Mouse (Mus musculus) hindbrain, embryonic 14.5 days (tissue): ENCODE measurements around the gene Twf1. TPM values are rescaled to one million over a fixed set of nuclear protein-coding genes. Genes with fewer than 3 reads are reported as not detected.

Source experiments
- ATAC-seq: fragments of 200-750 bp; cut with Nextera tagmentation; 2 replicates; pipeline ENCODE4 v1.8.0; 2017; ENCODE audit warnings: moderate number of reproducible peaks, mild to moderate bottlenecking, moderate TSS enrichment, moderate library complexity; ENCODE audit not compliant: low FRiP score
- DNase-seq: peaks from one replicate; pipeline ENCODE4 v3.0.0-alpha.2; 2015; ENCODE audit warnings: low spot score
- H3K27ac ChIP-seq: fragments of 300-500 bp; sonication (generic); 2 replicates; pipeline ENCODE4 v1.5.1; 2014; ENCODE audit warnings: mild to moderate bottlenecking, moderate library complexity
- H3K27me3 ChIP-seq: fragments of 300-500 bp; sonication (generic); 2 replicates; pipeline ENCODE4 v1.6.1; 2014; ENCODE audit warnings: mild to moderate bottlenecking, low read length, mixed read lengths; ENCODE audit not compliant: control insufficient read depth, insufficient read depth
- H3K36me3 ChIP-seq: fragments of 300-500 bp; sonication (generic); replicated peaks from 2 replicates; pipeline ENCODE4 v1.6.1; 2014; ENCODE audit not compliant: control insufficient read depth, insufficient read depth
- H3K4me1 ChIP-seq: fragments of 300-500 bp; sonication (generic); replicated peaks from 2 replicates; pipeline ENCODE4 v1.6.1; 2014; ENCODE audit warnings: antibody characterized with exemption, low read length, mixed read lengths; ENCODE audit not compliant: control insufficient read depth, insufficient read depth
- H3K4me2 ChIP-seq: fragments of 300-500 bp; sonication (generic); replicated peaks from 2 replicates; pipeline ENCODE4 v1.6.1; 2014; ENCODE audit warnings: mild to moderate bottlenecking, moderate library complexity
- H3K4me3 ChIP-seq: fragments of 300-500 bp; sonication (generic); replicated peaks from 2 replicates; pipeline ENCODE4 v1.5.1; 2014; ENCODE audit warnings: mild to moderate bottlenecking, low read length
- H3K9ac ChIP-seq: fragments of 300-500 bp; sonication (generic); 2 replicates; pipeline ENCODE4 v1.6.1; 2014
- H3K9me3 ChIP-seq: fragments of 300-500 bp; sonication (generic); 2 replicates; pipeline ENCODE4 v1.6.1; 2016; ENCODE audit warnings: low read length; ENCODE audit not compliant: control insufficient read depth
- WGBS: fragments of 180-500 bp; shearing (Covaris S2); extraction: QIAGEN DNeasy Blood & Tissue Kit; methylation state at CpG from one replicate; pipeline ENCODE4 v1.1.7; 2014; 5-methylcytosine and 5-hydroxymethylcytosine counted together
- polyA plus RNA-seq: library from polyadenylated mRNA; unstranded; fragments of >200 nt; fragmentation: Nextera tagmentation; extraction: Ambion mirVana; gene quantifications from 2 replicates; pipeline ENCODE4 v1.2.1, GENCODE M21; 2014

Gene Twf1
- polyA plus RNA-seq, 1 experiment from 2014 or later: 80.3 TPM

DNA sequence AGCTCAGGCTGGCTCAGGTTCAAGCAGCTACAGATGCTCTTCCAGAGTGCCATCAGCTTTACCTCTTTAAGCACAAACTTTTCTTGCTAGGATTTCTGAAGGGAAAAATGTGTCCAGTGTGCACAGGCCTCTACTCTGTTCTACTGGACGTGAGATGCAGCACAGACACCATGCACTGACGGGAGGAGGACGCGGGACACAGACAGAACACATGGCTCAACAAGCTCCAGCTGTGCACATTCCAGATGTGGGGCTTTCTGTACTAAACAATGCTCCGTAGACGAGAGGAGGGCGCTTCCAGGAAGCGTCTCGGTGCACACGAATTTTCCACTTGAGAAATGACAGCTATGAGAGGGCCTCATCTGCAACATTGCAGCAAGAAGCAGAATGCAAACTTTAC, 6.5 kb downstream of the Twf1 start:
- peaks cover 75% of the 10 kb centered on the region for H3K36me3 ChIP-seq
- no peak overlapping the region for H3K4me2 ChIP-seq
- H3K4me3 ChIP-seq: no peak overlapping the region
- H3K9me3 ChIP-seq: no peaks in the 10 kb centered on the region
- peaks cover 5% of the 10 kb centered on the region for H3K4me1 ChIP-seq
- WGBS: 94% methylated on average over 10 of the region's 10 CpGs
- H3K27me3 ChIP-seq: no peaks in the 10 kb centered on the region
- DNase-seq (no peak), ATAC-seq (no peak)
- no peak overlapping the region for H3K27ac ChIP-seq
- H3K9ac ChIP-seq: no peak overlapping the region

DNA sequence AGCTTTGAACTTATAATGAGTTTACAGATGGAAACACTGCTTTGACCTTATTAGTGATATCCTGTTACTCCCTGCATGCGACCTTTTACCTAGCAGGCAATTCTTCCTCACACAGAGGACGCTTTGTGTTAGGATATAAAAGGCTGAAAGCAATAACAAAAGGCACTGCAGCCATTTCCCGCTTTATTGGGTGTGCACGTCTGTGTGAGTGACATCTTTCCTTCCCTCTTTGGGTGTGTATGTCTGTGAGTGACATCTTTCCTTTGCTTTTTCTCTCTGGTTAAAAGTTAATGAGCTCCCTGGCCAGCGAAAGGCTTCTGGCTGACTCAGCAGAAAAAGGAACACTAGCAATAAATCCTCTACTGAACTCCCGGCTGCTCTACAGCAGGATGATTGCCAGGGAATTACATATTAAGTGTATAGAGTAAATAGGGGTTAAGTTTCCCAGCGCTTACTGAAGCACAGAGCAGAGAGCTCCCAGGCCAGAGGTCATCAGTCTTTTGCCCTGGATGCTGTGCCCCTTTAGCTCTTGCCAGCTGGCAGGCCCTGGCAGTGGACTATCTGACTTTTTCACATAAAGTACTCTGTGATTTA, 7.6 kb downstream of the Twf1 start:
- no peaks in the 10 kb centered on the region for H3K27me3 ChIP-seq
- H3K4me3 ChIP-seq: no peak overlapping the region
- H3K27ac ChIP-seq: no peak overlapping the region
- H3K4me1 ChIP-seq: no peaks in the 10 kb centered on the region
- no peak for DNase-seq
- ATAC-seq: no peak
- H3K36me3 ChIP-seq: peaks cover 79% of the 10 kb centered on the region
- no peaks in the 10 kb centered on the region for H3K9me3 ChIP-seq
- WGBS: 44% methylated on average over 7 of the region's 7 CpGs
- no peak overlapping the region for H3K9ac ChIP-seq
- H3K4me2 ChIP-seq: no peak overlapping the region

DNA sequence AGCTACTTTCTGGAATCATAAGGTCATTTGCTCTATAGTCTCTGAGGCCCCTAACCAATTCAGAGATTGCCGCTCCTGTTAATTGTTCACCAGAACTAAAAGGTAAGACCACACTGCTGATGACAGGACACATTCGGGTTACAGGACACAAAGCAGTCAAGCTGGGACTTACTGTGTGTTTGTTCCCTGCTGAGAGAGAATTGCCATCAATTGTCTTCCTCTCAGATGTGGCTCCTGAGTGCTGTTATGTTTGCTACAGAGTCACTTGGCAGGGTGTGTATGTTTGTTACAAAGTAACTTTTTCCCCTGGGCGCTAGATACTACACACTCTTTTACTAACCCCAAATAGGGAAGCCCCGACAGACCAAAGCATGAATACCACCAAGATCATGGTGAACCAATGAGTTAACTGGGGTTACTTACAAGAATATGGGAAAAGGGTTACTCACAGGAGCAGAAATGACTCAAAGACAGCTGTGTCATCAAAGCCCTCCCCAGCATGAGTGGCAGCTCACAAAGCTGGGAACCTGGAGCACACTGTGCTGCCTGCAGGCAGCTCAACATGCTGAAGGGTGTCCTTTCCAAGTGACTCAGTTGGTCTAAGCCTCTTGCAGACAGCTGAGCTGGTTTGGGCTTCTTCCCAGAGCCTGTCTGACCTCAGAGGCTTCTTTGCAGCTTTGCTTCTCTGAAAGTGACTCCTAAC, 15.0 kb downstream of the Twf1 start:
- H3K27ac ChIP-seq: no peak overlapping the region
- H3K4me1 ChIP-seq: no peaks in the 10 kb centered on the region
- H3K4me3 ChIP-seq: no peak overlapping the region
- ATAC-seq (no peak), DNase-seq (no peak)
- no peak overlapping the region for H3K4me2 ChIP-seq
- peaks cover 16% of the 10 kb centered on the region for H3K36me3 ChIP-seq
- WGBS: 51% methylated on average over 4 of the region's 4 CpGs
- no peak overlapping the region for H3K9ac ChIP-seq
- no peaks in the 10 kb centered on the region for H3K27me3 ChIP-seq
- H3K9me3 ChIP-seq: no peaks in the 10 kb centered on the region

DNA sequence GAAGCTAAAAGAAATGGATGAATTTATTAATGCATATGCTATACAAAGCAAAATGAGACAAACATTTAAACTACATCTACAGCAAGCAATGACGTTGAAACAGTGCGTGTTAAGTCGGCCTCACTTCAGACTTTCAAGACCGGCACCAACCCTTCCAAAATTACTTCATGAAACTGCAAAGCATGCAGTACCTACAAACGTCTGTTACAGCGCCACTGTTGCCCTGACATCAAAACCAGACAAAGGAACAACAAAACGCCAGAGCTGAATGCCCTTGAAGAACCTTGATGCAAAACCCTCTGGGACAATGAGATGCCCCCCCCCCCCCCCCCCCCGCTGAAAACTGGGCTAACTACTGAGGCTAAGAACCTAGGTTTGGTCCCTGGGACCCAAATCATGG, 16.9 kb downstream of the Twf1 start:
- H3K4me2 ChIP-seq: no peak overlapping the region
- H3K4me3 ChIP-seq: no peak overlapping the region
- no peaks in the 10 kb centered on the region for H3K36me3 ChIP-seq
- no peak for DNase-seq
- WGBS: 64% methylated on average over 8 of the region's 8 CpGs
- H3K9me3 ChIP-seq: no peaks in the 10 kb centered on the region
- H3K9ac ChIP-seq: no peak overlapping the region
- H3K27ac ChIP-seq: no peak overlapping the region
- no peak for ATAC-seq
- H3K27me3 ChIP-seq: no peaks in the 10 kb centered on the region
- no peaks in the 10 kb centered on the region for H3K4me1 ChIP-seq

DNA sequence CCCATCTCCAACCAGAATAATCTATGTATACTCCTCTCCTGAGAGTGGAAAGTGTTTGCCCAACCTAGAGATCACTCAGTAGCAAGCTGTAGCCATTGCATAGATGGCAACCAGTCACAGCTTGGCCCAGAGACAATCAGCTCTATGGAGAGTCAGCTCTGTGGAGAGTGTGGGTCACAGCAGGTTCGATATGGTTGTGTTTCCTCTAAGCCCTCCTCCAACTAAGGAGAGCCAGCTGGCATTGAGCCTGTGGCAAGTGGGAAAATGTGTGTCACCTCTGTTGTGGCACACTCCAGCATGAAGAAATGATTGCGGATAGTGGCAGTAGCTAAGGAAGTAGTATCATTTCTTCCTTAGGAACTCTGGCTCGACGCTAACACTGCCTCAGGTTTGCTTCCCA, 18.2 kb downstream of the Twf1 start:
- Histone ChIP-seq H3K4me3 (no peak overlapping the region), H3K9me3 (no peaks in the 10 kb centered on the region), H3K27ac (no peak overlapping the region), H3K27me3 (no peaks in the 10 kb centered on the region), H3K4me2 (no peak overlapping the region), H3K4me1 (no peaks in the 10 kb centered on the region), H3K36me3 (no peaks in the 10 kb centered on the region), H3K9ac (no peak overlapping the region)
- ATAC-seq: no peak
- DNase-seq: no peak
- 90% methylated on average over 4 of the region's 4 CpGs for WGBS

DNA sequence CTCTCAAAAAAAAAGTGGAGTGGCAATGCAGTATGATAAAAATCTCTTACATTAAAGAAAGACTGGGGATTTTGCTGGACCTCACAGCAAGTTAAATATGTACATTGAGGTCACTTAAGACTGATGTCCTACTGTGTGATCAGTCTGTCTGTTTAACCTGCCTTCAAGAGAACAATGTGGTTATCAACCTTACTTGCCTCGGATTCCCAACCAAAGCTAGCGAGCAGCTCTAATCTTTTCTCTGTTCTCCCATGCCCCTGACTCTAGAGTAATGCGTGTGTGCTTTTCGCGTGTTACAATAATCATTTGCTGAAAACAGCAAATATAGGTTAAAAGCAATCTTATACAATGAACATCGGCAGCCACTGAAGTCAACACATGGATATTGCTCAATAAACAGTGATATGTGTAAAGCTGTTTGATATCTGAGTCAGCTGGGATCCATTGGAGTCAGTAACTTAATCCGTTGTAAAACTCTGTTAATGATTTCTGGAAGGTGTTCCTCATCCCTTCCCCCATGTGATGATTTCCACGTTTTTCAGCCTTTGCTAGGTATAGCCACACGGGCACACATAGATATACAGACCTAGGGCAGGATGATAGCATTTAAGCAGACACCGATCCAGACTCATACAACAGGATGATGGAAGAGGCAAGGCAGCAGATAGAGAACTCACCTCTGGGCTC, 21.1 kb downstream of the Twf1 start:
- Histone ChIP-seq H3K9ac (no peak overlapping the region), H3K4me1 (no peaks in the 10 kb centered on the region), H3K4me3 (no peak overlapping the region), H3K9me3 (no peaks in the 10 kb centered on the region), H3K36me3 (no peaks in the 10 kb centered on the region), H3K27ac (no peak overlapping the region), H3K27me3 (no peaks in the 10 kb centered on the region), H3K4me2 (no peak overlapping the region)
- DNase-seq: no peak
- WGBS: 89% methylated on average over 10 of the region's 10 CpGs
- ATAC-seq: no peak

DNA sequence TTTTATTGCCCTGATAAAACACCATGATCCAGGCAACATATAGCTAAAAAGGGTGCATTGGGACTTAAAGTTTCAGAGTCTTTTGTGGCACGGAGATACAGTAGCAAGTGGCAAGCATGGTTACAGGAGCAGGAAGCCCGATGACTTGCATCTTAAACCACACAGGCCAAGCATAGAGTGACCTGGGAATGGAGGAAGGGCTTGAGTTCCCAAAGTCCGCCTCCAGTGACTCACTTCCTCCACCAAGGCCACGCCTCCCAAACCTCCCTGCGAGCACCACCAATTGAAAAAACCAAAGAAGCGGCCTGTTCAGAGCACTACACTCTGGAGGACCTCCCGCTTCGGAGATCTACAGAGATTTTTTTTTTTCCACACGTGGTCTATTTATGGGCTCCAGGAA, 23.8 kb downstream of the Twf1 start:
- Histone ChIP-seq H3K9me3 (no peaks in the 10 kb centered on the region), H3K4me3 (no peak overlapping the region), H3K36me3 (no peaks in the 10 kb centered on the region), H3K4me2 (no peak overlapping the region), H3K9ac (no peak overlapping the region), H3K27ac (no peak overlapping the region), H3K27me3 (no peaks in the 10 kb centered on the region), H3K4me1 (no peaks in the 10 kb centered on the region)
- WGBS: 92% methylated on average over 9 of the region's 9 CpGs
- ATAC-seq: no peak
- DNase-seq: no peak

DNA sequence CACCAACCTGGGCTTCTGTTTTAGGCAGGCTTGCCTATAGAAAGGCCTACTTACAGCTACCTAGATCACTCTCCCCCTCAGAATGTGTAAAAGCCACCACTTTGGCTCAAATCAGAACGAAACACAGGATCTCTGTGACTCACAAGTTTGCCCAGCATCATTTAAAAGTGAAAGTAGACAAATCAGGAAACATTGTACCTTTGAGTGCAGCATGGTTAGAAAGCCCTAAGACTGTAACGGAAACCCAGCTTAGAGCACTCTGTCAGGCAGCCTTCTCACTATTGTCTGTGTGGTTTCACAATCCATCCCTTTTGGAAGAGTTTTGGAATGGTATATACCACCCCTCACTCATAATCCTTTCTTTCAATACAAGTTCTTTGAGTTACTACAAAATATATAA, 24.8 kb downstream of the Twf1 start:
- no peak overlapping the region for H3K27ac ChIP-seq
- no peak for ATAC-seq

DNA sequence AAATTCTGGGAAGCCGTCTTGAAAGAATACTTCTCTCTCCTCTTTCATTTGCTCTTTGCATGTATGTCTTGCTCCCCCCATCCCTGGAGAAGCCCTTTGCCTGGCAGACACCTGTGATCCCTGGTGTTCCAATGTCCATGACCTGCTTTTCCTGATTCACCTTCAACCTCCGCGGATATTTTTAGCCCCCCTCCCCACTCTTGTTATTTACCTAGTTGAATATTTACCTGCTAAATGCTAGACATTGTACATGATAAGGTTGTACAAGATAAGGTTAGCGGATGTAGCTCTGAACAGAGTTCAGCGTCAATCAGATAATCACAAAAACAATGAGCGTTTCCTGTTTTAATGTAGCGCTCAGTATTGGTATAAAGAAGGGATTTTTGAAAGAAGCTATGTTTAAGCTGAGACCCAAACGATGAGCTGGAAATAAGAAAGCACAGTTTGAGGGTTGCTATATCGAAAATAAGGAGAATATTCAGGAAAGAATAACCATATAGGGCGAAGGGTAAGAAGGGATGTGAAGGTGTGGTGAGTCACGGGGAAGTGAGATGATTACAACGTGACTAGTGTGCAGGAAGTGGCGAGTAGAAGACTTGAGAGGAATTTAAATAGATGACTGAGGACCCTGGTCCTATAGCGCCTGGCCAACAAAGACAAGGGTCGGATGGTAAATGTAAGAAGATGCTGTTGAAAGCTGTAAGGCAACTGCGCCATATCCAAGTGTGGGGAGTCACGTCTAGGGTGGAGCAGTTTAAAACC, 30.6 kb downstream of the Twf1 start:
- H3K27me3 ChIP-seq: no peaks in the 10 kb centered on the region
- H3K4me2 ChIP-seq: no peak overlapping the region
- H3K27ac ChIP-seq: no peak overlapping the region
- no peak overlapping the region for H3K4me3 ChIP-seq
- H3K4me1 ChIP-seq: no peaks in the 10 kb centered on the region
- DNase-seq (no peak), ATAC-seq (no peak)
- no peaks in the 10 kb centered on the region for H3K9me3 ChIP-seq
- no peaks in the 10 kb centered on the region for H3K36me3 ChIP-seq
- WGBS: 87% methylated on average over 17 of the region's 17 CpGs
- H3K9ac ChIP-seq: no peak overlapping the region

More for the DNA sequence above, 24.8 kb downstream of the Twf1 start:
- H3K4me1 ChIP-seq: no peaks in the 10 kb centered on the region
- no peak overlapping the region for H3K9ac ChIP-seq
- no peaks in the 10 kb centered on the region for H3K27me3 ChIP-seq
- no peaks in the 10 kb centered on the region for H3K36me3 ChIP-seq
- DNase-seq: no peak
- H3K9me3 ChIP-seq: no peaks in the 10 kb centered on the region
- 86% methylated on average over 2 of the region's 2 CpGs for WGBS
- H3K4me3 ChIP-seq: no peak overlapping the region
- no peak overlapping the region for H3K4me2 ChIP-seq
